Mouse (Mus musculus): ENCODE data around the gene Ube2d1. TPM values are rescaled to one million over a fixed set of nuclear protein-coding genes. Genes with fewer than 3 reads are reported as not detected.

Ube2d1 gene
- total and polyA plus RNA-seq, 3 experiments: 0.11 TPM; not detected in 2

DNA sequence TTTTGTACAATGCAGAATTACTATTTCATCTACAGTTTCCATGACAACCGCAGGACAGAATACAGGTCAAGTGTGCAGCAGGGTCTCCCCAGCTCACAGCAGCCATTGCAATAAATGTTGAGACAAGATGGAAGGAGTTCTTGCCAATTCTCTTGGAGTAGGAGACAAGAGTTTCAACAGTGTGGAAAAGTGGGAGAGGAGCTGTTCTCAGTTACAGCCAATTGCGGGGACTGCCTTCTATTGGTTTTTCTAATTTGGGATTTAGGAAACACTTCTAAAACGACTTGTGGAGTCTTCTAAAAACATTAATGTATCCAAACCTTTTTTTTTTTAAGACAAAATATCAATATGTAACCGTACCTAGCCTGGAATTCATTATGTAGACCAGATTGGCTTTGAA is 20.0 kb downstream of the Ube2d1 start:
- H3K4me1 ChIP-seq (ENCODE audit: insufficient read depth, low read depth, low read length): no peaks in the 10 kb centered on the region
- no peaks in the 10 kb centered on the region for H3K27me3 ChIP-seq (ENCODE audit: insufficient read depth, low read length)
- ATAC-seq (ENCODE audit: extremely low read depth, insufficient number of reproducible peaks, low FRiP score, poor library complexity, severe bottlenecking): no peak
- no peak overlapping the region for H3K4me3 ChIP-seq (ENCODE audit: low read depth, low read length)
- DNase-seq (ENCODE audit: low spot score): no peak
- TF ChIP-seq POLR2AphosphoS5 (IDR thresholded peaks at IDR 0.05; ENCODE audit: insufficient replicate concordance, low read depth, low read length) (no peak), GATA2 (IDR thresholded peaks at IDR 0.05; ENCODE audit: borderline replicate concordance, low read depth, low read length) (no peak), TAL1 (conservative IDR thresholded peaks at IDR 0.05; ENCODE audit: low read depth, low read length) (no peak), GATA1 (IDR thresholded peaks at IDR 0.05; ENCODE audit: borderline replicate concordance, low read length) (no peak), CTCF (IDR thresholded peaks at IDR 0.05; ENCODE audit: low read depth, low read length) (no peak)
- H3K36me3 ChIP-seq (replicated peaks): no peaks in the 10 kb centered on the region
- no peaks in the 10 kb centered on the region for H3K9me3 ChIP-seq (replicated peaks)

GRCm38 (mm10) chr10:71261637-71262036 is 23.4 kb downstream of the Ube2d1 start:
- DNase-seq (ENCODE audit: low spot score) (no peak), ATAC-seq (ENCODE audit: extremely low read depth, insufficient number of reproducible peaks, low FRiP score, poor library complexity, severe bottlenecking) (no peak)
- Histone ChIP-seq H3K4me3 (ENCODE audit: low read depth, low read length) (no peak overlapping the region), H3K36me3 (replicated peaks) (no peaks in the 10 kb centered on the region), H3K27me3 (ENCODE audit: insufficient read depth, low read length) (no peaks in the 10 kb centered on the region), H3K4me1 (ENCODE audit: insufficient read depth, low read depth, low read length) (no peaks in the 10 kb centered on the region), H3K9me3 (replicated peaks) (no peaks in the 10 kb centered on the region)
- TF ChIP-seq GATA2 (IDR thresholded peaks at IDR 0.05; ENCODE audit: borderline replicate concordance, low read depth, low read length): no peak
- TF ChIP-seq POLR2AphosphoS5 (IDR thresholded peaks at IDR 0.05; ENCODE audit: insufficient replicate concordance, low read depth, low read length): no peak
- TF ChIP-seq CTCF (IDR thresholded peaks at IDR 0.05; ENCODE audit: low read depth, low read length): no peak
- no peak for TF ChIP-seq TAL1 (conservative IDR thresholded peaks at IDR 0.05; ENCODE audit: low read depth, low read length)
- no peak for TF ChIP-seq GATA1 (IDR thresholded peaks at IDR 0.05; ENCODE audit: borderline replicate concordance, low read length)

- Histone ChIP-seq H3K27me3 (ENCODE audit: insufficient read depth, low read length) (no peaks in the 10 kb centered on the region; the same call in 1 of the 2 replicates), H3K9me3 (replicated peaks) (no peaks in the 10 kb centered on the region), H3K4me3 (ENCODE audit: low read depth, low read length) (no peak overlapping the region), H3K4me1 (ENCODE audit: insufficient read depth, low read depth, low read length) (no peaks in the 10 kb centered on the region), H3K36me3 (replicated peaks) (no peaks in the 10 kb centered on the region)
- TF ChIP-seq POLR2AphosphoS5 (IDR thresholded peaks at IDR 0.05; ENCODE audit: insufficient replicate concordance, low read depth, low read length) (no peak), GATA1 (IDR thresholded peaks at IDR 0.05; ENCODE audit: borderline replicate concordance, low read length) (no peak), TAL1 (conservative IDR thresholded peaks at IDR 0.05; ENCODE audit: low read depth, low read length) (no peak), CTCF (IDR thresholded peaks at IDR 0.05; ENCODE audit: low read depth, low read length) (no peak), GATA2 (IDR thresholded peaks at IDR 0.05; ENCODE audit: borderline replicate concordance, low read depth, low read length) (no peak)
- ATAC-seq (ENCODE audit: extremely low read depth, insufficient number of reproducible peaks, low FRiP score, poor library complexity, severe bottlenecking): no peak
- no peak for DNase-seq (ENCODE audit: low spot score)
Measured at GRCm38 (mm10) chr10:71258943-71259342, 26.1 kb downstream of the Ube2d1 start.

- no peak for DNase-seq (ENCODE audit: low spot score)
- TF ChIP-seq GATA2 (IDR thresholded peaks at IDR 0.05; ENCODE audit: borderline replicate concordance, low read depth, low read length): no peak
- no peak for TF ChIP-seq CTCF (IDR thresholded peaks at IDR 0.05; ENCODE audit: low read depth, low read length)
- no peak for TF ChIP-seq GATA1 (IDR thresholded peaks at IDR 0.05; ENCODE audit: borderline replicate concordance, low read length)
- TF ChIP-seq TAL1 (conservative IDR thresholded peaks at IDR 0.05; ENCODE audit: low read depth, low read length): no peak
- TF ChIP-seq POLR2AphosphoS5 (IDR thresholded peaks at IDR 0.05; ENCODE audit: insufficient replicate concordance, low read depth, low read length): no peak
- Histone ChIP-seq H3K36me3 (replicated peaks) (no peaks in the 10 kb centered on the region), H3K4me3 (ENCODE audit: low read depth, low read length) (no peak overlapping the region), H3K9me3 (replicated peaks) (no peaks in the 10 kb centered on the region), H3K4me1 (ENCODE audit: insufficient read depth, low read depth, low read length) (no peaks in the 10 kb centered on the region), H3K27me3 (ENCODE audit: insufficient read depth, low read length) (no peaks in the 10 kb centered on the region; the same call in 1 of the 2 replicates)
- ATAC-seq (ENCODE audit: extremely low read depth, insufficient number of reproducible peaks, low FRiP score, poor library complexity, severe bottlenecking): no peak
Measured at GRCm38 (mm10) chr10:71258516-71258915, 26.5 kb downstream of the Ube2d1 start.

DNA sequence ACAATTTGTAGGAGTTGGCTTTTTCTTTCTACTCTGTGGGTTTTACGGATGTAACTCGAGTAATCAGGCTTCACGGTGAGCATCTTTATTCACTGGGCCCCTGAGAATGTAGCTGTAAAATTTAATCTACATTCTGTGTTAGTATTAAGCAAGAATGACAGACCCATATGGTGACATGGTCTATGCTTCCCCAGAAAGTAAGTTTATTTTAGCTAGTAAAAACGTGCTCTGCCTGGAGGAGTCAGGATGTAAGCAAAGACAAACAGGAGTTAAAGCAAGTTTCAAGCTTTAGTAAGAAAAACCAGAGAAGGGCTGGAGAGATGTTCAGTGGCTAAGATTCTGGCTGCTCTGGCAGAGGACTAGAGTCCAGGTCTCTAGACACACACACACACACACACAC is 31.9 kb downstream of the Ube2d1 start:
- DNase-seq (ENCODE audit: low spot score) (no peak), ATAC-seq (ENCODE audit: extremely low read depth, insufficient number of reproducible peaks, low FRiP score, poor library complexity, severe bottlenecking) (no peak)
- H3K27me3 ChIP-seq (ENCODE audit: insufficient read depth, low read length): peaks cover 4% of the 10 kb centered on the region; the same call in 1 of the 2 replicates
- H3K4me1 ChIP-seq (ENCODE audit: insufficient read depth, low read depth, low read length): no peaks in the 10 kb centered on the region
- no peaks in the 10 kb centered on the region for H3K36me3 ChIP-seq (replicated peaks)
- H3K4me3 ChIP-seq (ENCODE audit: low read depth, low read length): no peak overlapping the region
- no peak for TF ChIP-seq GATA2 (IDR thresholded peaks at IDR 0.05; ENCODE audit: borderline replicate concordance, low read depth, low read length)
- no peak for TF ChIP-seq CTCF (IDR thresholded peaks at IDR 0.05; ENCODE audit: low read depth, low read length)
- TF ChIP-seq TAL1 (conservative IDR thresholded peaks at IDR 0.05; ENCODE audit: low read depth, low read length): no peak
- no peak for TF ChIP-seq GATA1 (IDR thresholded peaks at IDR 0.05; ENCODE audit: borderline replicate concordance, low read length)
- TF ChIP-seq POLR2AphosphoS5 (IDR thresholded peaks at IDR 0.05; ENCODE audit: insufficient replicate concordance, low read depth, low read length): no peak
- H3K9me3 ChIP-seq (replicated peaks): no peaks in the 10 kb centered on the region

- no peak for TF ChIP-seq GATA1 (IDR thresholded peaks at IDR 0.05; ENCODE audit: borderline replicate concordance, low read length)
- no peak for TF ChIP-seq POLR2AphosphoS5 (IDR thresholded peaks at IDR 0.05; ENCODE audit: insufficient replicate concordance, low read depth, low read length)
- no peak for TF ChIP-seq GATA2 (IDR thresholded peaks at IDR 0.05; ENCODE audit: borderline replicate concordance, low read depth, low read length)
- no peak for TF ChIP-seq CTCF (IDR thresholded peaks at IDR 0.05; ENCODE audit: low read depth, low read length)
- TF ChIP-seq TAL1 (conservative IDR thresholded peaks at IDR 0.05; ENCODE audit: low read depth, low read length): no peak
- DNase-seq (ENCODE audit: low spot score): no peak
- peaks cover 4% of the 10 kb centered on the region; the same call in 1 of the 2 replicates for H3K27me3 ChIP-seq (ENCODE audit: insufficient read depth, low read length)
- ATAC-seq (ENCODE audit: extremely low read depth, insufficient number of reproducible peaks, low FRiP score, poor library complexity, severe bottlenecking): no peak
- H3K4me1 ChIP-seq (ENCODE audit: insufficient read depth, low read depth, low read length): no peaks in the 10 kb centered on the region
- H3K9me3 ChIP-seq (replicated peaks): no peaks in the 10 kb centered on the region
- H3K36me3 ChIP-seq (replicated peaks): no peaks in the 10 kb centered on the region
- H3K4me3 ChIP-seq (ENCODE audit: low read depth, low read length): no peak overlapping the region
Measured at GRCm38 (mm10) chr10:71252421-71252820, 32.6 kb downstream of the Ube2d1 start.
